Mouse (Mus musculus) effector memory CD4-positive, alpha-beta T cell, adult 5 months (primary cell): Measurements from ENCODE around the gene Iqgap2. TPM values are rescaled to one million over a fixed set of nuclear protein-coding genes. Genes with fewer than 3 reads are reported as not detected.

Experiments used
- polyA plus RNA-seq: library from polyadenylated mRNA; unstranded; fragments of 100-300 nt; shearing (Covaris generic); gene quantifications from one replicate; pipeline ENCODE4 v1.2.1, GENCODE M21; 2017

Gene Iqgap2
- 43.9 TPM for polyA plus RNA-seq

GRCm38 (mm10) chr13:95891491-95891925 is at the start of gene Iqgap2:
Gene Iqgap2, minus strand, starts transcription at chr13:95891922.

DNA sequence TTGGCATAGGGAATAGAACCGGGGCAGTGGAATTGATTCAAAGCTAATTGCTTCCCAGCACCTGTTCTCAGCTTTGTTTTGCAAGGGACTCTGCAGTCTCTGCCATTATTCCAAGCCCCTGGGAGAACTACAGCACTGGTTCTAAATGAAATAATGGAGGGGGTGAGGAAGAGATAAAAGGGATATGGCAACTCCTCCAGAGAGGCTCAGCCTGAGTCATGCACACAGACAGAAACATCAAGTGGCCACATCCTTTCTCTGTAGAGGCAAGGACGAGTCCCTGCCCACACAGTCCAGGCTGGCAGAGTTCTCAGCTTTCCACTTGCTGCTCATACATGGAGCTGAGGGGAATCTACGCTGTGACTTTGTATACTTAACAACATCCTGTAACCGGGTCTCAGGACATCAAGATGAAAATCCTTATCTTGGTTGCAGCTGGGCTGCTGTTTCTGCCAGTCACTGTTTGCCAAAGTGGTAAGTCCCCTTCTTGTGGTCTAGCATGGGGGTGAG is 195.0 kb downstream of the Iqgap2 start, which contains the start of gene F2rl2:
Gene F2rl2, plus strand, starts transcription at position 200 of the 510 bp plus-strand sequence.

DNA sequence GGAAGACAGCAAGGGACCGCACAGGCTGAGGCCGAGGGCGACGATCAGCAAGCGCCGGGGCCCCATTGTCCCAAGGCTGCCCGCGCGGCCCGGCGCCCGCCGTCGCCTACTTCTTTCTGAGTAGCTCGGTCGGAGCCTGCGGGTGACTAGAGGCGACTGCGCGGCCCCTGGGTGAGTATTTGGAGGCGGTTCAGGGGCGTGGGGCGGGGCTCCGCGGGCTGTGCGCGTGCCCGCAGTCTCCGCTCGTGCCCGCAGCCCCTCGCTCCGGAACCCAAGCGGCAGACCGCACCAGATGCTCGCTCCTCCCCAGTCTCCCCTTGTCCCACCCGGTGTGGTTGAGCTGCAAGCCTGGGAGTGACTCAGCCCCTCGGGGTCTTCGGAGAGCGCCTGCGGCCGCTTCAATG is 273.4 kb downstream of the Iqgap2 start, which contains the start of gene F2r:
Gene F2r, minus strand, starts transcription at position 179 of the 404 bp plus-strand sequence.

Other genes starting within 250 kb of the Iqgap2 start
- 2.9 TPM for gene F2rl2, start 195.1 kb downstream of the Iqgap2 start, polyA plus RNA-seq
- 9.4 TPM for gene Gm20075, start 189.5 kb upstream of the Iqgap2 start, polyA plus RNA-seq
- not detected for gene Gm17190, start 190.1 kb upstream of the Iqgap2 start, polyA plus RNA-seq
- 2.6 TPM for gene Sv2c, start 240.7 kb upstream of the Iqgap2 start, polyA plus RNA-seq